Mouse (Mus musculus) cerebellum, postnatal 14 days (tissue): ENCODE measurements around the gene Elmo3.

Experiments
- DNase-seq, 2 experiments: peaks; one replicate each; pipeline ENCODE4 v3.0.0; 2021; ENCODE audit warnings: mixed read lengths in 2 of 2

Elmo3 gene

DNA sequence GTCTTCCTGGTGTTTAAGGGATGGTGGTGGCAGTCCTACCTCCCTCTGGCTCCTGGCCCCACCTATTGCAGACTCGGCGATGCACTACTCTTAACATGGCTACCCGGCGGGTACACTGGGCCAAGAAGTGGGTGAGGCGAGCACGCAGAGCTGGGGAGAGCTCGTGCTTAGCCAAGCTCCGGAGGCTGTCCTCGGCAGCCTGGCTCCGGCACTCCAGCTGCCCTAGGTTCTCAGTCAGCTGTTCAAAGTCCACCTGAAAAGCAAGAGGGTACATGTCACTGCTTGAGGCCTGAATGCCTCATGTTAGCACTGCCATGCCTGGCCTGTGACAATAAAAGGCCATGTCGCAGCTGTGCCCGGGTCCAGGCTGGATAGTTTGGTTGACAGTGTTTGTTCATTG, 24.9 kb downstream of the Elmo3 start:
- DNase-seq: no peak

DNA sequence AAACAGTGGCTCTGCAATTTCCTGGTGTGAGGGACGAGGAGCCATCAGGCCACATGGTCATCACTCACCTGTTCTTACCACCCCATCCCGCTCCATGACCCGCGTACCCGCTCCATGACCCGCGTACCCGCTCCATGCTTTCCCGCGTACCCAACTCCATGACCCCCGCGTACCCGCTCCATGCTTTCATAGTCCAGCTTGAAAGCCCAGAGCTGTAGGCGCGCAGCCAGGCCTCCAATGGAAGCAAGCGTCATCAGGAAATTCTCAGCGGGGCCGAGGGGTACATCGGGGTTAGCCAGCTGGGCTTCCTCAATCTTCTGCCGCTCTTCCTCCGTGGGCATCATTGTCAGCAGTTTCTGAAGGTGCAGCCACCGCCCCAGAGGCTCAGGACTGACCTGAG, 26.1 kb downstream of the Elmo3 start:
- no peak for DNase-seq

DNA sequence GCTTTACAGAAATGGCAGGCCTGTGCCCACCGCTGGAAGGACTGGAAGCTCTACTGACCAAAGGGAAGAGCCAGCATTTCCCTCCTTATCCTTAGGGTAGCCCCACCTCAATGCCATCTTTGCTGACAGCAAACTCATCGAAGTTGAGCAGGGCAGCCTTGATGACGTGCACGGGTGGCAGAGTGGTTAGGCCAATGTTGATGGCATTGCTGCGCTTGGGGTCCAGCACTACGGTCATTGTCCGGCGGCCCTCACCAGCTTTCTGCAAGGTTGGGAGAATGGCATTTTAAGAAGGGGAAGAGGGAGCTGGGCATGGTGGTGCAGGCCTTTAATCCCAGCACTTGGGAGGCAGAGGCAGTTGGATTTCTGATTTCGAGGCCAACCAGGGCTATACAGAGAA, 26.5 kb downstream of the Elmo3 start:
- no peak for DNase-seq

GRCm38 (mm10) chr8:105332523-105332922, 27.1 kb downstream of the Elmo3 start:
- DNase-seq: no peak

GRCm38 (mm10) chr8:105336373-105337130, 31.2 kb downstream of the Elmo3 start:
- DNase-seq: no peak

GRCm38 (mm10) chr8:105338992-105339391, 33.6 kb downstream of the Elmo3 start:
- no peak for DNase-seq

- no peak for DNase-seq
Measured at GRCm38 (mm10) chr8:105339886-105340635, 34.7 kb downstream of the Elmo3 start.

DNA sequence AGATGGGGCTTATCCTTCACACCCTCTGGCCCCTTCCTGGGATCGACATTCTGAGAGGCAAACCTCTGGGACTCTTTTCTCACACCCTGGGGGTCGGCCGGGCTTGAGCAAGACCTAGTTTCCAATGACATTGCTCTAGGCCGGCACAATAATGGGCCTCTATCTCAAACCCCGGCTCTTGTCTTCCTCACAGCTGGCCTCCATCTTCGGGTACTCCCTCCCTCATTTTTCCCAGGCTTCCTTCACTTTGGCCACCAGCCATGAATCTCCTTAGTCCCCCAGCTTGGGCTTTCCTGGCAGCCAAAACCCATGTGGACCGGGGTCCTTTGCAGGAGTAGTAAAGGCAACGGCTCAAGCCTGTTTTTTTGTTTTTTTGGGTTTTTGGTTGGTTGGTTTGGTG, 36.0 kb downstream of the Elmo3 start:
- DNase-seq: no peak

DNA sequence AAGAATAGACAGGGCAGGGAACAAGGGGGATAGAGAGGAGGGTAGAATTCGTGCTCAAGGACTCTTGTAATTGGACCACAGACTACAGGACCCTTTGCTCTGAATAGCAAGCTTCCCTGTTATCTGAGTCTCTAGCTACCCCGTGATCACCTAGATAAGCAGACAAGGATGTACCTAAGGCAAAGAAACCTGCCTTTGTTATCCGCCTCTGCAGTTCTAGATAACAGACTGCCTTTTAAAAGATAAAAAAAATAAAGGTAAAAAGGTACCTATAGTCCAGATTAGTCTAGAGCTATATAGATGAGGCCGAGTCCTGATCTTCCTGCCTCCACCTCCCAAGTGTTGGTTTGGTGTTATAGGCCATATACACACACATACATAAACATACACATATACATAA, 37.4 kb downstream of the Elmo3 start:
- DNase-seq: no peak

DNA sequence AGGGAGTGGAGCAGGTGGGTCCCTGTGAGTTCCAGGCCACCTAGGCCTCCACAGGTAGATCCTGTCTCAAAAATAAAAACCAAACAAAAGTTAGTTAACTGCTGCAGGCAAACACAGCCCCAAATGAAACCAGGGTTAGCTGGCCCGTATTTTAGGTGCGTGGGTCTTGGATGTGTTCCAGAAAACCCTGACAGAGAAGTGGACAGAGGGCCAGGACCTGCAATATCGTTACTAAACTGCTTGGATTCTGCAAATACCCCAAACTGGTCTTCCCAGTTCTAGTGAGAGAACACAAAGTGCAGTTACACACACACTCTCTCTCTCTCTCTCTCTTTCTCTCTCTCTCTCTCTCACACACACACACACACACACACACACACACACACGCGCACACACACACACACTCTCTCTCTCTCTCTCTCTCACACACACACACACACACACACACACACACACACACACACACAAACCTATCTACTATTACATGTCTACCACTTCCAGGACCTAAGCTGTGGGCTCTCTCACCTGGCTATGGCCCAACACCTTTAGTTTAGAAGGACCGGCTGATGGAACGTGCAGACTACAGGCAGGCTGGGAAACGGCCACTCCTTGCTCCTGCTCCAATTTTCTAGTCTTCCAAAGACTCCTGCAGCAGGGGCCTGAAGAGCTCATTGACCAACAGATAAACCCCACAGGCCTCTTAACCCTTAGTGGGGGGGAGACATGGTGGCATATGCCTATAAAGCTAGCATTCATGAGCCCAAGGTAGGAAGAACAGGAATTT, 38.6 kb downstream of the Elmo3 start:
- no peak for DNase-seq

GRCm38 (mm10) chr8:105345061-105345975, 39.9 kb downstream of the Elmo3 start:
- DNase-seq: no peak

- peak; percentile 35 to 44 for DNase-seq
Measured at GRCm38 (mm10) chr8:105346611-105347427, 41.4 kb downstream of the Elmo3 start.

GRCm38 (mm10) chr8:105347428-105348221, 42.2 kb downstream of the Elmo3 start, which contains the start of gene Fhod1:
TSS of gene Fhod1 (minus strand) at chr8:105347953.
- DNase-seq: peak; percentile 91 to 95

- DNase-seq: peak; percentile 76 to 82
Measured at GRCm38 (mm10) chr8:105348450-105349095, 43.2 kb downstream of the Elmo3 start, which contains the start of gene Slc9a5. TSS of gene Slc9a5 (plus strand) at chr8:105348843.

DNA sequence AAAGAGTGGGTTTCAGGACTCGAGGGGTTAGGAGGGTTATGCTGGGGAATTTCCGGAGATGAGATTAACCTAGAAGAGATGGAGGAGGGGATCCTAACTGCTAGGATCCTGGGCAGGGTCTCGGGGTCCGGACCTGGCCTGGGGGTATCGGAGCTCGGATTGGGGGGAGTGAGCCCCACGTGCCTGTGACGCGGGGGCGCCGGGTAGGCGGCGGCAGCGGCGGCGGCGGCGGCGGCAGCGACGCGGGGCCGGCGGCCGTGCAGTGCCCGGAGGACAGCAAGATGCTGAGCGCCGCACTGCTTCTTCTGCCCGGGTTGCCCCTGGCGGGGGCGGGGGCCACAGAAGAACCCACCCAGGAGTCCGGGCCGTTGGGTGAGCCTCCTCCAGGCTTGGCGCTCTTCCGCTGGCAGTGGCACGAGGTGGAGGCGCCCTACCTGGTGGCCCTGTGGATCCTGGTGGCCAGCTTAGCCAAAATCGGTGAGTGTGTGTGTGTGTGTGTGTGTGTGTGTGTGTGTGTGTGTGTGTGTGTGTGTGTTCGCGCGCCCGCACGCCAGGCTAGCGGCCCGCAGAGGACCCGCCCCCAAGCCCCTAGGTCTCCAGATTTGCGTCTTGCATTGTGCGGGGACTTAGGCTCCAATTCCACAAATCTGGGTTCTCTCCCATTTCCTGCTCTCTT, 43.8 kb downstream of the Elmo3 start:
- peak; percentile 76 to 80 for DNase-seq

GRCm38 (mm10) chr8:105350186-105350585, 44.8 kb downstream of the Elmo3 start:
- peak in 1 of 2 experiments; percentile 50 for DNase-seq

DNA sequence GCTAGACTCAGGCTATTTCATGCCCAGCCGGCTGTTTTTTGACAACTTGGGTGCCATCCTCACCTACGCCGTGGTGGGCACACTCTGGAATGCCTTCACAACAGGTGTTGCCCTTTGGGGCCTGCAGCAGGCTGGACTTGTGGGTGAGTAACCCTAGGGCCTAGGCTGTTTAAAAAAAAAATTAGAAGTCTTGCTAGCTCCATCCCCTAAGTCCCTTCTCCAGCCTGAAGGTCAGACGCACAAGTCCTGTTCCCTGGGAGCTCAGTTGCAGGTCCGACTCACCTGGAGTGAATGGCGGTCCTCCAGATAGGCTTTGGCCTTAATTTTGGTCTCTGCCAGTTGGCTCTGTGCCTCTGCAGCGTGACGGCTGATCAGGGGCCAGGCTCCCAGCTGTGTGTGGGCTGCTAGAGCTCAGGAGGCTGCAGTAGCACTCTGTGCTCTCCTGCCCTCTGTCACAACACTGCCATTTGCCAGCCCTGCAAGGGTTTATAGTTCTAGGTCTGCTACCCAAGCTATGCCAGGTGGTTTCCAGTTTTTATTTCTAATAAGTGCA, 48.3 kb downstream of the Elmo3 start:
- peak; percentile 78 to 82 for DNase-seq

GRCm38 (mm10) chr8:105354549-105354948, 49.1 kb downstream of the Elmo3 start:
- no peak for DNase-seq
